Mouse (Mus musculus): ENCODE measurements at regions not wholly inside any gene's neighbourhood (a gene's known extent, or its start where the extent isn't known, plus 50 kb on each side); places are given as distances from the start of the nearest gene placed in this dataset.
A peak's percentile ranks its signal among the peaks of the same experiment; 100 is the strongest.

- H3K4me3 ChIP-seq (ENCODE audit: insufficient read depth in 1 of 2, low read depth in 2 of 2, low read length in 2 of 2), result no peak overlapping the region
- ATAC-seq (ENCODE audit: insufficient read depth), result no peak
- H3K9ac ChIP-seq (replicated peaks), result no peak overlapping the region
- H3K4me1 ChIP-seq (replicated peaks; ENCODE audit: control insufficient read depth in 2 of 2, insufficient read depth in 2 of 2, low read length in 1 of 2), result no peaks in the 10 kb centered on the region
- H3K36me3 ChIP-seq (replicated peaks; ENCODE audit: control insufficient read depth, insufficient read depth, low read depth), result no peaks in the 10 kb centered on the region
- H3K27ac ChIP-seq, result no peak overlapping the region
- 71% methylated on average over 3 of the region's 3 CpGs for WGBS (ENCODE audit: insufficient replicate concordance)
- H3K27me3 ChIP-seq (ENCODE audit: control insufficient read depth, insufficient read depth, low read length), result peaks cover 2% of the 10 kb centered on the region
- TF ChIP-seq EP300 (IDR thresholded peaks at IDR 0.05; ENCODE audit: low read depth) (no peak), CTCF (IDR thresholded peaks at IDR 0.05; ENCODE audit: low read depth) (no peak)
- no peaks in the 10 kb centered on the region for H3K9me3 ChIP-seq (ENCODE audit: control insufficient read depth, low read length)
- H3K4me2 ChIP-seq (ENCODE audit: low read depth), result no peak overlapping the region
- no peak for DNase-seq (ENCODE audit: low read depth in 3 of 3, low spot score in 3 of 3)
Measured at GRCm38 (mm10) chr15:85654791-85655190, 72.5 kb upstream of the Wnt7b start.

GRCm38 (mm10) chr15:85655751-85656167 is 73.5 kb upstream of the Wnt7b start:
- DNase-seq (ENCODE audit: low read depth in 3 of 3, low spot score in 3 of 3), result no peak

GRCm38 (mm10) chr15:85656852-85657251 is 74.6 kb upstream of the Wnt7b start:
- H3K9me3 ChIP-seq (ENCODE audit: control insufficient read depth, low read length), result no peaks in the 10 kb centered on the region
- no peaks in the 10 kb centered on the region for H3K36me3 ChIP-seq (replicated peaks; ENCODE audit: control insufficient read depth, insufficient read depth, low read depth)
- ATAC-seq (ENCODE audit: insufficient read depth), result no peak
- no peak overlapping the region for H3K4me3 ChIP-seq (ENCODE audit: insufficient read depth in 1 of 2, low read depth in 2 of 2, low read length in 2 of 2)
- DNase-seq (ENCODE audit: low read depth in 3 of 3, low spot score in 3 of 3), result no peak
- no peak overlapping the region for H3K4me2 ChIP-seq (ENCODE audit: low read depth)
- H3K4me1 ChIP-seq (replicated peaks; ENCODE audit: control insufficient read depth in 2 of 2, insufficient read depth in 2 of 2, low read length in 1 of 2), result no peaks in the 10 kb centered on the region
- TF ChIP-seq CTCF (IDR thresholded peaks at IDR 0.05; ENCODE audit: low read depth), result no peak
- TF ChIP-seq EP300 (IDR thresholded peaks at IDR 0.05; ENCODE audit: low read depth), result no peak
- WGBS (ENCODE audit: insufficient replicate concordance), result 64% methylated on average over 6 of the region's 6 CpGs
- no peak overlapping the region for H3K27ac ChIP-seq
- peaks cover 18% of the 10 kb centered on the region for H3K27me3 ChIP-seq (ENCODE audit: control insufficient read depth, insufficient read depth, low read length)
- no peak overlapping the region for H3K9ac ChIP-seq (replicated peaks)

More at GRCm38 (mm10) chr15:85655751-85656167, 73.5 kb upstream of the Wnt7b start:
- H3K4me2 ChIP-seq (ENCODE audit: low read depth), result no peak overlapping the region
- no peak overlapping the region for H3K27ac ChIP-seq
- H3K27me3 ChIP-seq (ENCODE audit: control insufficient read depth, insufficient read depth, low read length), result peaks cover 10% of the 10 kb centered on the region
- 46% methylated on average over 6 of the region's 6 CpGs for WGBS (ENCODE audit: insufficient replicate concordance)
- H3K9ac ChIP-seq (replicated peaks), result no peak overlapping the region
- no peak overlapping the region for H3K4me3 ChIP-seq (ENCODE audit: insufficient read depth in 1 of 2, low read depth in 2 of 2, low read length in 2 of 2)
- H3K9me3 ChIP-seq (ENCODE audit: control insufficient read depth, low read length), result no peaks in the 10 kb centered on the region
- no peaks in the 10 kb centered on the region for H3K36me3 ChIP-seq (replicated peaks; ENCODE audit: control insufficient read depth, insufficient read depth, low read depth)
- TF ChIP-seq CTCF (IDR thresholded peaks at IDR 0.05; ENCODE audit: low read depth), result no peak
- TF ChIP-seq EP300 (IDR thresholded peaks at IDR 0.05; ENCODE audit: low read depth), result no peak
- H3K4me1 ChIP-seq (replicated peaks; ENCODE audit: control insufficient read depth in 2 of 2, insufficient read depth in 2 of 2, low read length in 1 of 2), result no peaks in the 10 kb centered on the region
- no peak for ATAC-seq (ENCODE audit: insufficient read depth)

- H3K4me2 ChIP-seq (ENCODE audit: low read depth), result peak overlapping the region; percentile 37; the same call in 1 of the 2 replicates
- H3K27ac ChIP-seq, result no peak overlapping the region
- H3K4me1 ChIP-seq (replicated peaks; ENCODE audit: control insufficient read depth in 2 of 2, insufficient read depth in 2 of 2, low read length in 1 of 2), result no peaks in the 10 kb centered on the region
- H3K4me3 ChIP-seq (ENCODE audit: insufficient read depth in 1 of 2, low read depth in 2 of 2, low read length in 2 of 2), result no peak overlapping the region
- no peak overlapping the region for H3K9ac ChIP-seq (replicated peaks)
- H3K9me3 ChIP-seq (ENCODE audit: control insufficient read depth, low read length), result no peaks in the 10 kb centered on the region
- H3K27me3 ChIP-seq (ENCODE audit: control insufficient read depth, insufficient read depth, low read length), result peaks cover 18% of the 10 kb centered on the region
- ATAC-seq (ENCODE audit: insufficient read depth) (no peak), DNase-seq (ENCODE audit: low read depth in 3 of 3, low spot score in 3 of 3) (no peak)
- WGBS (ENCODE audit: insufficient replicate concordance), result 32% methylated on average over 8 of the region's 8 CpGs
- TF ChIP-seq EP300 (IDR thresholded peaks at IDR 0.05; ENCODE audit: low read depth) (no peak), CTCF (IDR thresholded peaks at IDR 0.05; ENCODE audit: low read depth) (no peak)
- H3K36me3 ChIP-seq (replicated peaks; ENCODE audit: control insufficient read depth, insufficient read depth, low read depth), result no peaks in the 10 kb centered on the region
Measured at GRCm38 (mm10) chr15:85657441-85657989, 75.2 kb upstream of the Wnt7b start.

- ATAC-seq (ENCODE audit: insufficient read depth) (no peak), DNase-seq (ENCODE audit: low read depth in 3 of 3, low spot score in 3 of 3) (no peak)
- Histone ChIP-seq H3K4me3 (ENCODE audit: insufficient read depth in 1 of 2, low read depth in 2 of 2, low read length in 2 of 2) (no peak overlapping the region), H3K4me1 (replicated peaks; ENCODE audit: control insufficient read depth in 2 of 2, insufficient read depth in 2 of 2, low read length in 1 of 2) (no peaks in the 10 kb centered on the region), H3K27ac (no peak overlapping the region), H3K9me3 (ENCODE audit: control insufficient read depth, low read length) (no peaks in the 10 kb centered on the region), H3K4me2 (ENCODE audit: low read depth) (peak overlapping the region; percentile 37; the same call in 1 of the 2 replicates), H3K27me3 (ENCODE audit: control insufficient read depth, insufficient read depth, low read length) (peaks cover 23% of the 10 kb centered on the region), H3K36me3 (replicated peaks; ENCODE audit: control insufficient read depth, insufficient read depth, low read depth) (no peaks in the 10 kb centered on the region), H3K9ac (replicated peaks) (no peak overlapping the region)
- WGBS (ENCODE audit: insufficient replicate concordance), result 56% methylated on average over 14 of the region's 14 CpGs
- no peak for TF ChIP-seq EP300 (IDR thresholded peaks at IDR 0.05; ENCODE audit: low read depth)
- no peak for TF ChIP-seq CTCF (IDR thresholded peaks at IDR 0.05; ENCODE audit: low read depth)
Measured at GRCm38 (mm10) chr15:85658101-85658885, 76.0 kb upstream of the Wnt7b start.

Measured in liver, embryonic 14.5 days (tissue).